In the genomic region with DNA sequence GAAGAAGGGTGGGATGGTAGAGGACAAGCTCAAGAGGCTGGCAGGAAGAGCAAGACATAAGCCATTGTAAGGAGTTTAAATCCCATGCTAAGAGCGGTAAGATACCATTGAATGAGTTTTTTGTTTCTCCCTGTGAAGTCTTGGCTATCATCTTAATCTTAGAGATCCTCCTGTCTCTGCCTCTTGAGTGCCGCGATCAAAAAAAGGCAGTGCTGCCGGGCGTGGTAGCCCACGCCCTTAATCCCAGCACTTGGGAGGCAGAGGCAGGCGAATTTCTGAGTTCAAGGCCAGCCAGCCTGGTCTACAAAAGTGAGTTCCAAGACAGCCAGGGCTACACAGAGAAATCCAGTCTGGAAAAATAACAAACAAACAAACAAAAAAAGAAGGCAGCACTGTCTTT, we compare ENCODE assay signal across 10 mouse cellular contexts. TPM values are rescaled to one million over a fixed set of nuclear protein-coding genes. Genes with fewer than 3 reads are reported as not detected.
DNase-seq lines count a peak whose midpoint lies in the region; ATAC-seq and TF ChIP-seq lines count a peak whose summit lies in the region.
"Had no signal": no experiment of that assay in that cellular context is flagged by ENCODE, and none has a peak within 500 bp of the region (broad histone marks: within the 10 kb centered on the region; RNA-seq: fewer than 3 reads in every experiment).

No protein-coding gene starts in this region.

- H3K27ac ChIP-seq in heart, embryonic 12.5 days (ENCODE audit: poor library complexity, severe bottlenecking): no peak overlapping the region
- H3K27ac ChIP-seq in lung, embryonic 15.5 days: no peak overlapping the region
- H3K27ac ChIP-seq in embryonic facial prominence, embryonic 10.5 days (replicated peaks): no peak overlapping the region
- no peak overlapping the region for H3K27ac ChIP-seq in liver, postnatal 0 days (ENCODE audit: low read depth)
- H3K27ac ChIP-seq: hindbrain, embryonic 15.5 days had no signal

- WGBS in heart, embryonic 12.5 days: 88% methylated on average over 7 of the region's 7 CpGs
- 94% methylated on average over 7 of the region's 7 CpGs for WGBS in lung, embryonic 15.5 days
- WGBS in embryonic facial prominence, embryonic 10.5 days: 96% methylated on average over 7 of the region's 7 CpGs
- 82% methylated on average over 7 of the region's 7 CpGs for WGBS in liver, postnatal 0 days (ENCODE audit: insufficient replicate concordance)

- H3K9ac ChIP-seq in heart, embryonic 12.5 days: no peak overlapping the region
- H3K9ac ChIP-seq in lung, embryonic 15.5 days: no peak overlapping the region; the same call in 1 of the 2 replicates
- no peak overlapping the region for H3K9ac ChIP-seq in liver, postnatal 0 days (replicated peaks)
- H3K9ac ChIP-seq: hindbrain, embryonic 15.5 days had no signal

- DNase-seq in heart, adult 8-10 months (ENCODE audit: low spot score): no peak
- DNase-seq in lung, postnatal 10 days: no peak
- DNase-seq in embryonic facial prominence, embryonic 10.5 days (ENCODE audit: low spot score): no peak
- DNase-seq in liver, postnatal 0 days: no peak
- no peak for DNase-seq in c-Kit-positive CD71-positive TER-119-positive erythroid progenitor cells, embryonic 14.5 days (ENCODE audit: low spot score)
- no peak for DNase-seq in right cerebral cortex, postnatal 4 days

- no peak for TF ChIP-seq EP300 in liver, postnatal 0 days (IDR thresholded peaks at IDR 0.05; ENCODE audit: low read depth)

- no peak overlapping the region; the same call in 1 of the 2 replicates for H3K4me3 ChIP-seq in heart, embryonic 12.5 days
- H3K4me3 ChIP-seq in lung, embryonic 15.5 days: peak overlapping the region; percentile 93; the same call in 1 of the 2 replicates
- H3K4me3 ChIP-seq in embryonic facial prominence, embryonic 10.5 days: peak overlapping the region; percentile 94
- H3K4me3 ChIP-seq in liver, postnatal 0 days (ENCODE audit: low read depth, low read length): no peak overlapping the region

- H3K4me2 ChIP-seq in heart, embryonic 12.5 days: peak overlapping the region; percentile 32; the same call in 1 of the 2 replicates
- H3K4me2 ChIP-seq in lung, embryonic 15.5 days: peak overlapping the region; percentile 66; the same call in 1 of the 2 replicates
- peak overlapping the region; percentile 95; the same call in 1 of the 2 replicates for H3K4me2 ChIP-seq in liver, postnatal 0 days (ENCODE audit: low read depth, low read length)

- H3K9me3 ChIP-seq in heart, embryonic 12.5 days (replicated peaks): no peaks in the 10 kb centered on the region
- H3K9me3 ChIP-seq in lung, embryonic 15.5 days: no peaks in the 10 kb centered on the region
- no peaks in the 10 kb centered on the region for H3K9me3 ChIP-seq in embryonic facial prominence, embryonic 10.5 days
- no peaks in the 10 kb centered on the region for H3K9me3 ChIP-seq in liver, postnatal 0 days (ENCODE audit: low read length)
- H3K9me3 ChIP-seq: hindbrain, embryonic 15.5 days had no signal

- peaks cover 25% of the 10 kb centered on the region for H3K4me1 ChIP-seq in heart, embryonic 12.5 days (replicated peaks)
- H3K4me1 ChIP-seq in lung, embryonic 15.5 days: peaks cover 13% of the 10 kb centered on the region
- H3K4me1 ChIP-seq in embryonic facial prominence, embryonic 10.5 days: peaks cover 21% of the 10 kb centered on the region
- H3K4me1 ChIP-seq in liver, postnatal 0 days (ENCODE audit: insufficient read depth): peaks cover 33% of the 10 kb centered on the region

- no peak for ATAC-seq in heart, embryonic 12.5 days (ENCODE audit: insufficient number of reproducible peaks, low FRiP score)
- ATAC-seq in lung, embryonic 15.5 days (ENCODE audit: borderline replicate concordance, extremely low read depth, low FRiP score, low TSS enrichment): no peak
- no peak for ATAC-seq in liver, postnatal 0 days
- ATAC-seq: CD4-positive, CD25-positive, alpha-beta regulatory T cell, adult 4 months had no signal

- TF ChIP-seq CTCF in liver, postnatal 0 days (IDR thresholded peaks at IDR 0.05; ENCODE audit: low read depth): no peak

- H3K36me3 ChIP-seq in heart, embryonic 12.5 days: peaks cover 25% of the 10 kb centered on the region
- H3K36me3 ChIP-seq in lung, embryonic 15.5 days: peaks cover 21% of the 10 kb centered on the region
- peaks cover 31% of the 10 kb centered on the region for H3K36me3 ChIP-seq in embryonic facial prominence, embryonic 10.5 days (replicated peaks)
- peaks cover 22% of the 10 kb centered on the region for H3K36me3 ChIP-seq in liver, postnatal 0 days (replicated peaks; ENCODE audit: insufficient read depth, low read length)

- H3K27me3 ChIP-seq in heart, embryonic 12.5 days (replicated peaks): no peaks in the 10 kb centered on the region
- no peaks in the 10 kb centered on the region for H3K27me3 ChIP-seq in lung, embryonic 15.5 days
- H3K27me3 ChIP-seq in embryonic facial prominence, embryonic 10.5 days (replicated peaks; ENCODE audit: low read depth, poor library complexity, severe bottlenecking): no peaks in the 10 kb centered on the region
- no peaks in the 10 kb centered on the region for H3K27me3 ChIP-seq in liver, postnatal 0 days (ENCODE audit: insufficient read depth, low read length)
- H3K27me3 ChIP-seq: hindbrain, embryonic 15.5 days had no signal

RNA-seq across cellular contexts. Expression of a gene that starts 13.5 kb away (rescaled TPM):
- 84.2 and 85.0 TPM in 2 replicates for polyA plus RNA-seq in heart, embryonic 12.5 days (2016; fragmentation: Nextera tagmentation; extraction: Ambion mirVana)
- total RNA-seq in heart, adult 8-10 months (2022): 10 to 100 TPM; 37.1 to 51.0 (median 42.0) TPM
- polyA plus RNA-seq in lung, embryonic 15.5 days (2015; fragmentation: Nextera tagmentation; extraction: Ambion mirVana): 98.2 and 99.7 TPM in 2 replicates
- polyA plus RNA-seq in embryonic facial prominence, embryonic 10.5 days (2016; fragmentation: Nextera tagmentation; extraction: Ambion mirVana): 95.0 and 97.8 TPM in 2 replicates
- polyA plus RNA-seq in liver, postnatal 0 days (2015; fragmentation: Nextera tagmentation; extraction: Ambion mirVana): 32.3 and 34.4 TPM in 2 replicates

RNA-seq across cellular contexts. Expression of a gene that starts 13.8 kb away (rescaled TPM):
- 30.6 and 37.9 TPM in 2 replicates for polyA plus RNA-seq in heart, embryonic 12.5 days (2016; fragmentation: Nextera tagmentation; extraction: Ambion mirVana)
- 10 to 100 TPM; 12.3 to 17.0 (median 13.8) TPM for total RNA-seq in heart, adult 8-10 months (2022)
- polyA plus RNA-seq in lung, embryonic 15.5 days (2015; fragmentation: Nextera tagmentation; extraction: Ambion mirVana): 28.0 and 29.5 TPM in 2 replicates
- polyA plus RNA-seq in embryonic facial prominence, embryonic 10.5 days (2016; fragmentation: Nextera tagmentation; extraction: Ambion mirVana): 55.2 and 65.1 TPM in 2 replicates
- polyA plus RNA-seq in liver, postnatal 0 days (2015; fragmentation: Nextera tagmentation; extraction: Ambion mirVana): 7.7 and 8.1 TPM in 2 replicates

RNA-seq across cellular contexts. Expression of a gene that starts 17.2 kb away (rescaled TPM):
- polyA plus RNA-seq in heart, embryonic 12.5 days (2016; fragmentation: Nextera tagmentation; extraction: Ambion mirVana): 56.2 and 60.3 TPM in 2 replicates
- total RNA-seq in heart, adult 8-10 months (2022): 10 to 100 TPM; 18.4 to 19.6 (median 18.7) TPM
- 76.4 and 77.7 TPM in 2 replicates for polyA plus RNA-seq in lung, embryonic 15.5 days (2015; fragmentation: Nextera tagmentation; extraction: Ambion mirVana)
- polyA plus RNA-seq in embryonic facial prominence, embryonic 10.5 days (2016; fragmentation: Nextera tagmentation; extraction: Ambion mirVana): 161 and 167 TPM in 2 replicates
- polyA plus RNA-seq in liver, postnatal 0 days (2015; fragmentation: Nextera tagmentation; extraction: Ambion mirVana): 23.1 and 26.9 TPM in 2 replicates

RNA-seq across cellular contexts. Expression of a gene that starts 55.2 kb away (rescaled TPM):
- 6.6 and 7.3 TPM in 2 replicates for polyA plus RNA-seq in heart, embryonic 12.5 days (2016; fragmentation: Nextera tagmentation; extraction: Ambion mirVana)
- 1 to 10 TPM; 5.3 to 6.7 (median 6.1) TPM for total RNA-seq in heart, adult 8-10 months (2022)
- polyA plus RNA-seq in lung, embryonic 15.5 days (2015; fragmentation: Nextera tagmentation; extraction: Ambion mirVana): 9.7 and 11.1 TPM in 2 replicates
- polyA plus RNA-seq in embryonic facial prominence, embryonic 10.5 days (2016; fragmentation: Nextera tagmentation; extraction: Ambion mirVana): 4.4 and 5.0 TPM in 2 replicates
- 2.0 and 2.2 TPM in 2 replicates for polyA plus RNA-seq in liver, postnatal 0 days (2015; fragmentation: Nextera tagmentation; extraction: Ambion mirVana)

Comparison
In these comparisons a context has a peak if more than half of its experiments do, and no peak if none do; other contexts are left out.
1. H3K4me2 ChIP-seq: peak in every context shown above with its lines; median percentile 95 in liver, postnatal 0 days; 66 in lung, embryonic 15.5 days; 32 in heart, embryonic 12.5 days.
2. H3K4me3 ChIP-seq: peak in lung, embryonic 15.5 days (single experiment) and embryonic facial prominence, embryonic 10.5 days (single experiment); none in heart, embryonic 12.5 days (single experiment) and liver, postnatal 0 days (single experiment).